Mouse (Mus musculus): ENCODE measurements around the gene Apoc4.

Apoc4 gene

GRCm38 (mm10) chr7:19678901-19679300 is 2.4 kb downstream of the Apoc4 start:
- DNase-seq (ENCODE audit: low spot score in 2 of 2), result no peak

- DNase-seq (ENCODE audit: low spot score in 2 of 2), result no peak
These were observed 3.4 kb downstream of the Apoc4 start, which contains the start of gene Apoc2 for GRCm38 (mm10) chr7:19677872-19678271. Gene Apoc2 (minus strand): TSS chr7:19677941.

GRCm38 (mm10) chr7:19676662-19677061 is 4.6 kb downstream of the Apoc4 start:
- no peak for DNase-seq (ENCODE audit: low spot score in 2 of 2)

GRCm38 (mm10) chr7:19675824-19676223 is 5.5 kb downstream of the Apoc4 start:
- DNase-seq (ENCODE audit: low spot score in 2 of 2), result no peak

GRCm38 (mm10) chr7:19673083-19673699 is 8.1 kb downstream of the Apoc4 start:
- DNase-seq (ENCODE audit: low spot score in 2 of 2), result no peak

GRCm38 (mm10) chr7:19671511-19671910 is 9.8 kb downstream of the Apoc4 start:
- DNase-seq (ENCODE audit: low spot score in 2 of 2), result no peak

- peak; percentile 84 to 91 for DNase-seq (ENCODE audit: low spot score in 2 of 2)
These were observed 12.1 kb downstream of the Apoc4 start for GRCm38 (mm10) chr7:19668947-19669721.

- no peak for DNase-seq (ENCODE audit: low spot score in 2 of 2)
These were observed 13.8 kb downstream of the Apoc4 start for GRCm38 (mm10) chr7:19667434-19667833.

GRCm38 (mm10) chr7:19666750-19667149 is 14.5 kb downstream of the Apoc4 start:
- DNase-seq (ENCODE audit: low spot score in 2 of 2), result no peak

GRCm38 (mm10) chr7:19664955-19665841 is 16.1 kb downstream of the Apoc4 start, which contains the start of gene Clptm1:
Gene Clptm1 (minus strand): TSS chr7:19665033.
- DNase-seq (ENCODE audit: low spot score in 2 of 2), result peak; percentile 95 to 98

GRCm38 (mm10) chr7:19664455-19664954 is 16.8 kb downstream of the Apoc4 start:
- no peak for DNase-seq (ENCODE audit: low spot score in 2 of 2)

- no peak for DNase-seq (ENCODE audit: low spot score in 2 of 2)
These were observed 17.3 kb downstream of the Apoc4 start for GRCm38 (mm10) chr7:19663940-19664339.

GRCm38 (mm10) chr7:19652614-19653013 is 28.7 kb downstream of the Apoc4 start:
- no peak for DNase-seq (ENCODE audit: low spot score in 2 of 2)

GRCm38 (mm10) chr7:19651063-19651786 is 30.1 kb downstream of the Apoc4 start:
- DNase-seq (ENCODE audit: low spot score in 2 of 2), result no peak

- DNase-seq (ENCODE audit: low spot score in 2 of 2), result no peak
These were observed 40.1 kb downstream of the Apoc4 start for GRCm38 (mm10) chr7:19641223-19641622.

GRCm38 (mm10) chr7:19635074-19635827 is 46.0 kb downstream of the Apoc4 start:
- no peak for DNase-seq (ENCODE audit: low spot score in 2 of 2)

GRCm38 (mm10) chr7:19634591-19634990 is 46.7 kb downstream of the Apoc4 start:
- no peak for DNase-seq (ENCODE audit: low spot score in 2 of 2)

GRCm38 (mm10) chr7:19633855-19634254 is 47.4 kb downstream of the Apoc4 start:
- DNase-seq (ENCODE audit: low spot score in 2 of 2), result no peak

- DNase-seq (ENCODE audit: low spot score in 2 of 2), result no peak
These were observed 48.1 kb downstream of the Apoc4 start for GRCm38 (mm10) chr7:19633197-19633596.

- no peak for DNase-seq (ENCODE audit: low spot score in 2 of 2)
These were observed 48.6 kb downstream of the Apoc4 start for GRCm38 (mm10) chr7:19632720-19633119.

- DNase-seq (ENCODE audit: low spot score in 2 of 2), result no peak
These were observed 49.0 kb downstream of the Apoc4 start for GRCm38 (mm10) chr7:19632275-19632674.
